Mouse (Mus musculus): ENCODE measurements at regions not wholly inside any gene's neighbourhood (a gene's known extent, or its start where the extent isn't known, plus 50 kb on each side); places are given as distances from the start of the nearest gene placed in this dataset.
A peak's percentile ranks its signal among the peaks of the same experiment; 100 is the strongest.

GRCm38 (mm10) chr5:99782806-99783205 is 53.9 kb upstream of the Rasgef1b start:
- peaks cover 19% of the 10 kb centered on the region for H3K4me1 ChIP-seq
- no peaks in the 10 kb centered on the region for H3K9me3 ChIP-seq
- H3K27ac ChIP-seq = peak overlapping the region; percentile 45; the same call in 1 of the 2 replicates
- no peak for DNase-seq (ENCODE audit: low spot score)
- 55% methylated on average over 1 of the region's 1 CpGs for WGBS
- H3K4me3 ChIP-seq = no peak overlapping the region
- H3K27me3 ChIP-seq (ENCODE audit: insufficient read depth, poor library complexity, severe bottlenecking) = no peaks in the 10 kb centered on the region
- no peaks in the 10 kb centered on the region for H3K36me3 ChIP-seq

- H3K27me3 ChIP-seq (ENCODE audit: insufficient read depth, poor library complexity, severe bottlenecking) = no peaks in the 10 kb centered on the region
- no peak overlapping the region for H3K27ac ChIP-seq
- H3K9me3 ChIP-seq = no peaks in the 10 kb centered on the region
- no peak for DNase-seq (ENCODE audit: low spot score)
- H3K4me1 ChIP-seq = peaks cover 19% of the 10 kb centered on the region
- WGBS = 80% methylated on average over 9 of the region's 9 CpGs
- no peaks in the 10 kb centered on the region for H3K36me3 ChIP-seq
- no peak overlapping the region for H3K4me3 ChIP-seq
Measured at GRCm38 (mm10) chr5:99785850-99786249, 57.0 kb upstream of the Rasgef1b start.

DNA sequence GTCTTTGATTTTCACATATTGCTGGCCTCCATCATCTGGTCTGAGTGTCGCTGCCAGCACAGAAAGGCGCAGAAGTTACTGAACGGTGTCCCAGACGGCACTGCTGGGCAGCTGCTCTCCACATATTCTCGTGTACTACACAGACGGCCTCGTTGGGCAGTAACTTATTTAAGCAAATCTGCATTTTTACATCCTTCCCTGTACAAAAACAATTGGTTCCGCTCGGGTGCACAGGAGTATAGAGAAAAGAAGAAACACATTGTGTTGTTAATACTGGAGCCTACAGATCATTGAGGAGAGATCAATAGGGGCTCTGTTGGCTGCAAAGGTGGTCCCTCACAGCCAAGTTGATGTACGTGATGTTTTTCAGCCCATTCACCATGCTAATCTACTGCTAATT is 58.4 kb upstream of the Rasgef1b start:
- no peaks in the 10 kb centered on the region for H3K36me3 ChIP-seq
- H3K4me1 ChIP-seq = peaks cover 16% of the 10 kb centered on the region
- no peak for DNase-seq (ENCODE audit: low spot score)
- WGBS = 75% methylated on average over 10 of the region's 10 CpGs
- no peaks in the 10 kb centered on the region for H3K27me3 ChIP-seq (ENCODE audit: insufficient read depth, poor library complexity, severe bottlenecking)
- H3K4me3 ChIP-seq = no peak overlapping the region
- H3K9me3 ChIP-seq = no peaks in the 10 kb centered on the region
- H3K27ac ChIP-seq = no peak overlapping the region

GRCm38 (mm10) chr5:99787665-99788366 is 59.0 kb upstream of the Rasgef1b start:
- WGBS = 73% methylated on average over 3 of the region's 3 CpGs
- Histone ChIP-seq H3K36me3 (no peaks in the 10 kb centered on the region), H3K9me3 (no peaks in the 10 kb centered on the region), H3K4me1 (peaks cover 11% of the 10 kb centered on the region; the same call in 1 of the 2 replicates), H3K27me3 (ENCODE audit: insufficient read depth, poor library complexity, severe bottlenecking) (no peaks in the 10 kb centered on the region), H3K4me3 (no peak overlapping the region), H3K27ac (no peak overlapping the region)
- DNase-seq (ENCODE audit: low spot score) = no peak

DNA sequence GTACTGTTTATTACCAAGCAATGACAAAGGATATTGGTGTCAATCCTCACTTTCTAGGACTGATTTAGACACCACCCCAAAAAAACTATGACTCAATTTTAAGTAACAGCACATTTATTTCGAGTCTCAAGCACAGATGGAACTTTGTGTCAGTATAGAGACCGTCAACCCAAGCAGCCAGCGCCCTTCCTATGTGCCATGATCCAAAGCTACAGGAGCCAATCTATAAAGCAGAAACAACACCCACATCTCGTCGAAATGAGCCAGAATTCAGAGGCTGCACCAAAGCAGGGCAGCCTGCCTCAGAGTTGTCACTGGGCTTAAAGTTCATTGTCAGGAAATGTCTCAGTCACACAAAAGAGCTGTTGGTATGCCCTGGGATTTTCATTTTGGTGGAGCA is 61.9 kb upstream of the Rasgef1b start:
- Histone ChIP-seq H3K4me3 (no peak overlapping the region), H3K36me3 (no peaks in the 10 kb centered on the region), H3K27me3 (ENCODE audit: insufficient read depth, poor library complexity, severe bottlenecking) (no peaks in the 10 kb centered on the region), H3K27ac (no peak overlapping the region), H3K9me3 (no peaks in the 10 kb centered on the region), H3K4me1 (peaks cover 8% of the 10 kb centered on the region; the same call in 1 of the 2 replicates)
- WGBS = 83% methylated on average over 5 of the region's 5 CpGs
- no peak for DNase-seq (ENCODE audit: low spot score)

GRCm38 (mm10) chr5:99800543-99800942 is 71.7 kb upstream of the Rasgef1b start:
- Histone ChIP-seq H3K27me3 (ENCODE audit: insufficient read depth, poor library complexity, severe bottlenecking) (0 out of 2 replicates have a peak, but pooled peaks cover 5% of the 10 kb centered on the region), H3K27ac (no peak overlapping the region), H3K9me3 (no peaks in the 10 kb centered on the region), H3K4me1 (no peaks in the 10 kb centered on the region), H3K4me3 (no peak overlapping the region), H3K36me3 (no peaks in the 10 kb centered on the region)
- no peak for DNase-seq (ENCODE audit: low spot score)
- whole genome bisulfite sequencing = 79% methylated on average over 8 of the region's 8 CpGs

DNA sequence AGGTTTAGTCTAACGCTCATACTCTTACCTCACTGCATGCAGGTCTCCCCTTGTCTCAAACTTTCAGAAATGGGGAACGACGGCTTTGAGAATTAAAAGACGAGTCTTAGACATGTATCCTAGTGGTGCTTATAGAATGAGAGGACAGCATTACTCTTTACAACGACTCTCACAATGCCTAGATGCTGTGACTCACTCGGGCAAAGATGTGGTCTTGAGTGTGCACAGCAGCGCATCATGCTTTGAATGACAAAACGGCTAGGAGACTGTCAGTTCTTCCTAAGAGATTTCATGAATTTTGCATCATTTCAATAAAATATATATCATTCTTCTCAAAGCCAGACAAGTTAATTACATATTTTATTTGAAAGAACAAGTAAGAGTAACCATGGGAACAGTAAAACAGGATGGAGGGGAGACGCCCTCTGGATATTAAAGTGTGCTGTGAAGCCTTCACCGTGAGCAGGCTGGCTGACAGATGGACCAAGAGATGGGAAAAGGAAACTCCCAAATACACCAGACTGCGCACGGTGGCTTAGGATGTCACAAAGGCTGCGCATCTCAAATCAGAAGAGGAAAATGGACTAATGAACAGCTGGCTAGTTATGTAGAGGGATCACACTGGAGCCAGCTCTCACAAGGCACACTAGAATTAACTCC is 73.1 kb upstream of the Rasgef1b start:
- H3K9me3 ChIP-seq = no peaks in the 10 kb centered on the region
- WGBS = 82% methylated on average over 13 of the region's 13 CpGs
- DNase-seq (ENCODE audit: low spot score) = no peak

DNA sequence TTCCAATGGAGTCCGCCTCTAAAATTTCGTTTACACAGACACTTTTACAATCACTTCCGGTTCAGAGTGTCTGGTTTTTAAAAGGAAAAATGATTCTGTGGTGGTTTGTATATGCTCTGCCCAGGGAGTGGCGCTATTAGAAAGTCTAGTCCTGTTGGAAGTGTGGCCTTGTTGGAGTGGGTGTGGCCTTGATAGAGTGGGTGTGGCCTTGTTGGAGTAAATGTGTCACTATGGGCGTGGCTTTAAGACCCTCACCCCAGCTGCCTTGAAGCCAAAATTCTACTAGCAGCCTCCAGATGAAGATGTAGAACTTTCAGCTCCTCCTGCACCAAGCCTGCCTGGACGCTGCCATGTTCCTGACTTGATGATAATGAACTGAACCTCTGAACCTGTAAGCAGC is 79.2 kb upstream of the Vamp9 start:
- no peaks in the 10 kb centered on the region for H3K27me3 ChIP-seq (ENCODE audit: insufficient read depth, poor library complexity, severe bottlenecking)
- H3K4me3 ChIP-seq = no peak overlapping the region
- WGBS = 77% methylated on average over 6 of the region's 6 CpGs
- no peak overlapping the region for H3K27ac ChIP-seq
- no peaks in the 10 kb centered on the region for H3K36me3 ChIP-seq
- peaks cover 16% of the 10 kb centered on the region for H3K4me1 ChIP-seq
- H3K9me3 ChIP-seq = no peaks in the 10 kb centered on the region
- peak; percentile 30 for DNase-seq (ENCODE audit: low spot score)

More for the DNA sequence above, 73.1 kb upstream of the Rasgef1b start:
- H3K4me3 ChIP-seq = no peak overlapping the region
- 0 out of 2 replicates have a peak, but pooled peaks cover 5% of the 10 kb centered on the region for H3K27me3 ChIP-seq (ENCODE audit: insufficient read depth, poor library complexity, severe bottlenecking)
- H3K4me1 ChIP-seq = no peaks in the 10 kb centered on the region
- no peaks in the 10 kb centered on the region for H3K36me3 ChIP-seq
- H3K27ac ChIP-seq = no peak overlapping the region

DNA sequence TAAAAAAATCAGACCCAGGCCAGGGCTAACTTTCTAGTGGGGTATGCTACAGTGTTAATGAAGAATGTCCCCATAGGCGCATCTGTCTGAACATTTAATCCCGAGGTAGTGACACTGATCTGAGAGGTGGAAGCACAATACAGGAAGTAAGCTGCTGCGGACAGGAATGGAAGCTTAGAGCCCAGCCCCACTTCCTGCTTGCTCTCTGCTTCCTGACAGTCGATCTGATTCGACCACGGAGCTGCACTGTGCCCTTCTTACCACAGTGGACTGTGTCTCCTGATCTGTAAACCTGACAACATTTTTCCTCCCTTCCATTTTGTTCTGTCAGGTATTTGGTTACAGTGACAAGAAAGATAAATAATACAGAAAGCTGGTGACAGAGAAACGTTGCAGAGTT is 77.5 kb upstream of the Vamp9 start:
- H3K4me1 ChIP-seq = 0 out of 2 replicates have a peak, but pooled peaks cover 5% of the 10 kb centered on the region
- no peaks in the 10 kb centered on the region for H3K9me3 ChIP-seq
- H3K27ac ChIP-seq = peak overlapping the region; percentile 56; the same call in 1 of the 2 replicates
- H3K36me3 ChIP-seq = no peaks in the 10 kb centered on the region
- H3K4me3 ChIP-seq = no peak overlapping the region
- no peaks in the 10 kb centered on the region for H3K27me3 ChIP-seq (ENCODE audit: insufficient read depth, poor library complexity, severe bottlenecking)
- WGBS = 52% methylated on average over 7 of the region's 7 CpGs
- peak; percentile 70 for DNase-seq (ENCODE audit: low spot score)

GRCm38 (mm10) chr5:99838236-99838775 is 67.7 kb upstream of the Vamp9 start:
- DNase-seq (ENCODE audit: low spot score) = peak; percentile 57
- no peak overlapping the region for H3K4me3 ChIP-seq
- H3K27me3 ChIP-seq (ENCODE audit: insufficient read depth, poor library complexity, severe bottlenecking) = no peaks in the 10 kb centered on the region
- no peaks in the 10 kb centered on the region for H3K9me3 ChIP-seq
- peaks cover 6% of the 10 kb centered on the region; the same call in 1 of the 2 replicates for H3K4me1 ChIP-seq
- no peak overlapping the region for H3K27ac ChIP-seq
- 76% methylated on average over 6 of the region's 6 CpGs for WGBS
- no peaks in the 10 kb centered on the region for H3K36me3 ChIP-seq

GRCm38 (mm10) chr5:99839661-99840060 is 66.4 kb upstream of the Vamp9 start:
- WGBS = 90% methylated on average over 11 of the region's 11 CpGs
- H3K4me1 ChIP-seq = peaks cover 6% of the 10 kb centered on the region; the same call in 1 of the 2 replicates
- no peak overlapping the region for H3K27ac ChIP-seq
- no peaks in the 10 kb centered on the region for H3K27me3 ChIP-seq (ENCODE audit: insufficient read depth, poor library complexity, severe bottlenecking)
- no peak overlapping the region for H3K4me3 ChIP-seq
- no peaks in the 10 kb centered on the region for H3K36me3 ChIP-seq
- H3K9me3 ChIP-seq = no peaks in the 10 kb centered on the region
- peak; percentile 52 for DNase-seq (ENCODE audit: low spot score)

DNA sequence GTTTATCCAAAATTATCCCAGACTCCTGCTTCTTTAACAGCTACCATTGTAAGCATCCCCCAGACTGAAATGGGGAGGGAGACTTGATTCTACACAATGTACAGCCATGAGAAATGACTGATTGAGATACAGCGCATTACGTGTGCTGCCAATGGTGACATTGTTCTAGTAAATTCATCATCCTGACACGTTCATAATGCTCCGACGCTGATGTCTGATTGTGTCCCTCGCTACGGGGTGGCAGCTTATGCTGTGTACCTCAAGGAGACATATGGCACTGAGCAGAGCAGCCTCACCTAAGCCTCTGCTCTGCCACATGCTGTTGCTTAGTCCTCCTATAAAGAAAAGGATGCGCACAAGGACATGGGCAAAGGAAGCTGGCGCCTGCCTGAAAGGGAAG is 65.2 kb upstream of the Vamp9 start:
- Histone ChIP-seq H3K27me3 (ENCODE audit: insufficient read depth, poor library complexity, severe bottlenecking) (no peaks in the 10 kb centered on the region), H3K9me3 (no peaks in the 10 kb centered on the region), H3K36me3 (no peaks in the 10 kb centered on the region), H3K27ac (no peak overlapping the region), H3K4me1 (peaks cover 6% of the 10 kb centered on the region; the same call in 1 of the 2 replicates), H3K4me3 (no peak overlapping the region)
- 87% methylated on average over 9 of the region's 9 CpGs for WGBS
- DNase-seq (ENCODE audit: low spot score) = peak; percentile 55

DNA sequence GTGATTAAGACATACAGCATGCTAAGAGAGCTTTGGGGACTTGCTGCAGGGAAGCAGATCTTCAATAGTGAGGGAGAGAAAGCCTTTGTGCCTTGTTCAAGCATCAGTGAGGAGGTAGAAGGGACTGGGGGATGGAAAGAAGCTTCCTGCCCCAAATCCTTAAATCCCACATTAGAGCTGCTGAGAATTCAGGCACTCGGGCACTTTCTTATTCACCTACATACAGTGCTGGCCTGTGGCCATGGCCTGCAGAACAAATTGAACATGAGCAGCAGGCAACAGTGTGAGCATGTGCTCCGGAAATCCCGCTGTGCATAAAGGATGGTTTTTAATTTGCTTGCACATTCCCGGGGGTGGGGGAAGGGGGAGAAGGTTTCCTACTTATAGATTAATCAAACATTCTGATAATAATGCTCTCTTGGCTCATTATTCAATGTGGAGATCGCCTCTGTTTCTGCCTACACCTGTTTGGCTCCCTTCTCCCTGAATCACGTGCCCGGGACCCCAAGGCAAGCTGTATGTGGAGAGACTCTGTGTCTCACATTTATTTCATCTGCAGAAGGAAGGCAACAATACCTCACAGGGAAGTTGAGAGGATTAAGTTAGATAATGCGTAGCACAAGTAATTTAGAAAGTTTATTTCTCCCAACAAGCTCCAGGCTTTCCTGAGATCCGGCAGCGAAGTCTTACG is 60.3 kb upstream of the Vamp9 start:
- peak; percentile 61 for DNase-seq (ENCODE audit: low spot score)
- Histone ChIP-seq H3K4me1 (peaks cover 11% of the 10 kb centered on the region), H3K4me3 (no peak overlapping the region), H3K27ac (no peak overlapping the region), H3K9me3 (no peaks in the 10 kb centered on the region), H3K36me3 (no peaks in the 10 kb centered on the region), H3K27me3 (ENCODE audit: insufficient read depth, poor library complexity, severe bottlenecking) (no peaks in the 10 kb centered on the region)
- WGBS = 93% methylated on average over 11 of the region's 11 CpGs
